Mouse (Mus musculus) neural tube, embryonic 15.5 days (tissue): Measurements from ENCODE around the gene Akap13. TPM values are rescaled to one million over a fixed set of nuclear protein-coding genes. Genes with fewer than 3 reads are reported as not detected.

Experiments used
- ATAC-seq: fragments of 200-750 bp; cut with Nextera tagmentation; 2 replicates; pipeline ENCODE4 v1.8.0; 2017; ENCODE audit warnings: mild to moderate bottlenecking, moderate TSS enrichment, moderate library complexity; ENCODE audit not compliant: low FRiP score
- H3K27ac ChIP-seq: fragments of 300-500 bp; sonication (generic); replicated peaks from 2 replicates; pipeline ENCODE4 v1.5.1; 2015; ENCODE audit warnings: mild to moderate bottlenecking, inconsistent platforms
- H3K27me3 ChIP-seq: fragments of 300-500 bp; sonication (generic); replicated peaks from 2 replicates; pipeline ENCODE4 v1.6.1; 2015; ENCODE audit warnings: inconsistent platforms
- H3K36me3 ChIP-seq: fragments of 300-500 bp; sonication (generic); 2 replicates; pipeline ENCODE4 v1.6.1; 2015; ENCODE audit warnings: inconsistent platforms
- H3K4me1 ChIP-seq: fragments of 300-500 bp; sonication (generic); 2 replicates; pipeline ENCODE4 v1.6.1; 2015; ENCODE audit warnings: inconsistent platforms
- H3K4me2 ChIP-seq: fragments of 300-500 bp; sonication (generic); 2 replicates; pipeline ENCODE4 v1.6.1; 2015; ENCODE audit warnings: inconsistent platforms, mild to moderate bottlenecking, moderate library complexity
- H3K4me3 ChIP-seq: fragments of 300-500 bp; sonication (generic); replicated peaks from 2 replicates; pipeline ENCODE4 v1.5.1; 2015; ENCODE audit warnings: mild to moderate bottlenecking, inconsistent platforms
- H3K9ac ChIP-seq: fragments of 300-500 bp; sonication (generic); replicated peaks from 2 replicates; pipeline ENCODE4 v1.6.1; 2015; ENCODE audit warnings: mild to moderate bottlenecking, inconsistent platforms
- H3K9me3 ChIP-seq: fragments of 300-500 bp; sonication (generic); replicated peaks from 2 replicates; pipeline ENCODE4 v1.6.1; 2016; ENCODE audit warnings: inconsistent platforms
- WGBS: fragments of 180-500 bp; shearing (Covaris S2); methylation state at CpG from one replicate; pipeline ENCODE4 v1.1.7; 2015; ENCODE audit warnings: mixed read lengths; 5-methylcytosine and 5-hydroxymethylcytosine counted together
- polyA plus RNA-seq: library from polyadenylated mRNA; unstranded; fragments of >200 nt; fragmentation: Nextera tagmentation; extraction: Ambion mirVana; gene quantifications from 2 replicates; pipeline ENCODE4 v1.2.1, GENCODE M21; 2015

The Akap13 gene
- polyA plus RNA-seq, 1 experiment from 2014 or later: 14.3 TPM

DNA sequence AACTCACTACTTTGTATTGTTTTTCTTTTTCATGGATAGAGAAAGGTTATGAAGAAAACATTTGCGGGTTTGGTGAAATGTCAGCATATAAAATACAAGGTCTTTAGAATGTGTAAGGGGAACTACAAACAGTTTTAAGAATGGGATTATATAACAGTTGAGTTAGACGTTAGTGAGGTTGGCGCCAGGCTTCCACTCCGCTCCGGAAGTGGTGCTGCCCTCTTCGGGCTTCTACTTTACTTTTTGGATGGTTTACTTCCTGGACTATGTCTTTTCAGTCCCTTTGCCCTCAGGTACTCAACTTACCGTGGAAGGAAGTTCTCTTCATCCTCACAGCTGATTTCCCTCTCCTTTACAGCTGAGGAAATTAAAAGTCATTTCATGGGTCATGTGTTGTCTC, 43.9 kb downstream of the Akap13 start:
- WGBS: 89% methylated on average over 7 of the region's 7 CpGs
- H3K9ac ChIP-seq: no peak overlapping the region
- no peaks in the 10 kb centered on the region for H3K9me3 ChIP-seq
- no peaks in the 10 kb centered on the region for H3K36me3 ChIP-seq
- H3K4me3 ChIP-seq: no peak overlapping the region
- no peak overlapping the region for H3K27ac ChIP-seq
- no peaks in the 10 kb centered on the region for H3K4me1 ChIP-seq
- no peaks in the 10 kb centered on the region for H3K27me3 ChIP-seq
- no peak overlapping the region for H3K4me2 ChIP-seq
- ATAC-seq: no peak

DNA sequence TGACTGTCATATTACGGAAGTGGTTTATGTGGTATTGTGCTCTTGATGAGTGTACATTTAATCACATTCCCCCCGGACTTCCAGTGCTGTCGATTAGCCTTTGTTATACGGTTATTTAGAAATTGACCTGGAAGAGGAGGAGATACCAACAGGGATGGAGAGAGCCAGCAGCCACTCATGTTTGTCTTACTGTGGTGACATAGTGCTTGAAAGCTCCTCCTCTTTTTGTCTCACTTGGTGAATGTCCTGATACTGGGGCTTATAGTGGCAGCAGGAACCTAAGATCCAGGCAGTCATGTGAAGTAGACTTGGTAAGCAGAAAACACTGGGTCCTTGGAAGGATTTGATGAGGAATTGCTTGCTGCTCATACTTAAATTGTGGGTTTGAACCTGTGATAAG, 44.8 kb downstream of the Akap13 start:
- Histone ChIP-seq H3K9me3 (no peaks in the 10 kb centered on the region), H3K4me3 (no peak overlapping the region), H3K9ac (no peak overlapping the region), H3K4me2 (no peak overlapping the region), H3K27me3 (no peaks in the 10 kb centered on the region), H3K27ac (no peak overlapping the region), H3K36me3 (no peaks in the 10 kb centered on the region), H3K4me1 (no peaks in the 10 kb centered on the region)
- WGBS: 86% methylated on average over 4 of the region's 4 CpGs
- no peak for ATAC-seq

DNA sequence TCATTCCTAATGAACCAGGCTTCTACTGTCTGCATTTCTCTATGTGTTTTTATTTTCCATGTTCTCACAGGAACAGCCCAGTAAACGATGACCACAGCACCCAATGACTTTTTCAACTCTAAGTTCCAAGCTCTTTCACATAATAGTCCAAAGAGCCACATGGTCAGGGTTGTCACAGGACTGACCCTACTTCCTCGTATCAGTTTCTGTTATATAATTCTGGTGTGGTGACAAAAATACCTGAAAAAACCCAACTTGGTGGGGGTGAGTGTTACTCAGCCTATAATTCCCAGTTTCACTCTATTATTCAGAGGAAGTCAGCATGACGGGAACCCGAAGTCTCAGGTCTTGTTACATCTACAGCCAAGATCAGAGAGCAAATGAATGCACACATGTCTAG, 45.5 kb downstream of the Akap13 start:
- no peak for ATAC-seq
- Histone ChIP-seq H3K4me3 (no peak overlapping the region), H3K4me2 (no peak overlapping the region), H3K36me3 (no peaks in the 10 kb centered on the region), H3K4me1 (no peaks in the 10 kb centered on the region), H3K9ac (no peak overlapping the region), H3K27me3 (no peaks in the 10 kb centered on the region), H3K9me3 (no peaks in the 10 kb centered on the region), H3K27ac (no peak overlapping the region)
- WGBS: 95% methylated on average over 4 of the region's 4 CpGs

DNA sequence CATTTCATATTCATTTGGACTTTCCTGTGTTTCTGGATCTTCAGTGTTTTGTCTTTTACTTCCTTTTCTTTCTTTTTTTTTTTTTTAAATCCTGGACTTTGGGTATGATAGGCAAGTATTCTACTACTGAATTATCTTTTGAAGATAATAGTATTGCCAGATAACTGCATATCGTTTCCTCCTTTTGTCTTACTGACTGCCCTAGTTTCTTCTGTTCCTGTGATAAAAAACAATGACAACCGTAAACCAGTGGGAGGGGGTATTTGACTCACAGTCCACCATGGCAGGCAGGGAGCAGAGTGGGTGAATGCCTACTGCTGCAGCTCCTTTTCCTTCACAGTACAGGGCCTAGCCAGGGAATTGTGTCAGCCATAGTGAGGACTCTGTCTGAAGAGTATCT, 49.2 kb downstream of the Akap13 start:
- H3K4me2 ChIP-seq: no peak overlapping the region
- no peaks in the 10 kb centered on the region for H3K4me1 ChIP-seq
- H3K9ac ChIP-seq: no peak overlapping the region
- WGBS: 22% methylated on average over 2 of the region's 2 CpGs
- H3K27me3 ChIP-seq: no peaks in the 10 kb centered on the region
- H3K9me3 ChIP-seq: no peaks in the 10 kb centered on the region
- H3K36me3 ChIP-seq: no peaks in the 10 kb centered on the region
- no peak overlapping the region for H3K4me3 ChIP-seq
- H3K27ac ChIP-seq: no peak overlapping the region
- no peak for ATAC-seq

DNA sequence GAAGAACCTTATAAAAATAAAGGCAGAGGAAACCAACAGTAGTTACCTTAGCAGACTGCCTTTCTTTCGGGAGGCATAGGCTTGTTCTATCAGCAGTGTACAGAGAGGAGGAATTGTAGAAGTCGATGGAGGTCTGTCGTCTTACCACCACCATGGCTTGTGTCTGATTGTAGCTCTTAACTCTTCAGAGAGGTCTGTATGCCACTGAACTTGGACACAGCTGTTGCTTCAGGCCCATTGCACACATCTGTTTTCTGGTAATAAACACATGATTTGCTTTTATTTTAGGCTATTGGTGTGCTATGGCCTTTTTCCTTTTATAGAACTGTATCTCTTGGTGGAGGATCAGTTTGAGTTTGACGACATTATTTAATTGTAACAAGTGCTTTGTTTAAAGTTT, 51.3 kb downstream of the Akap13 start:
- Histone ChIP-seq H3K4me1 (no peaks in the 10 kb centered on the region), H3K36me3 (no peaks in the 10 kb centered on the region), H3K9me3 (no peaks in the 10 kb centered on the region), H3K27me3 (no peaks in the 10 kb centered on the region), H3K4me2 (no peak overlapping the region), H3K9ac (no peak overlapping the region), H3K27ac (no peak overlapping the region), H3K4me3 (no peak overlapping the region)
- no peak for ATAC-seq
- 84% methylated on average over 4 of the region's 4 CpGs for WGBS

DNA sequence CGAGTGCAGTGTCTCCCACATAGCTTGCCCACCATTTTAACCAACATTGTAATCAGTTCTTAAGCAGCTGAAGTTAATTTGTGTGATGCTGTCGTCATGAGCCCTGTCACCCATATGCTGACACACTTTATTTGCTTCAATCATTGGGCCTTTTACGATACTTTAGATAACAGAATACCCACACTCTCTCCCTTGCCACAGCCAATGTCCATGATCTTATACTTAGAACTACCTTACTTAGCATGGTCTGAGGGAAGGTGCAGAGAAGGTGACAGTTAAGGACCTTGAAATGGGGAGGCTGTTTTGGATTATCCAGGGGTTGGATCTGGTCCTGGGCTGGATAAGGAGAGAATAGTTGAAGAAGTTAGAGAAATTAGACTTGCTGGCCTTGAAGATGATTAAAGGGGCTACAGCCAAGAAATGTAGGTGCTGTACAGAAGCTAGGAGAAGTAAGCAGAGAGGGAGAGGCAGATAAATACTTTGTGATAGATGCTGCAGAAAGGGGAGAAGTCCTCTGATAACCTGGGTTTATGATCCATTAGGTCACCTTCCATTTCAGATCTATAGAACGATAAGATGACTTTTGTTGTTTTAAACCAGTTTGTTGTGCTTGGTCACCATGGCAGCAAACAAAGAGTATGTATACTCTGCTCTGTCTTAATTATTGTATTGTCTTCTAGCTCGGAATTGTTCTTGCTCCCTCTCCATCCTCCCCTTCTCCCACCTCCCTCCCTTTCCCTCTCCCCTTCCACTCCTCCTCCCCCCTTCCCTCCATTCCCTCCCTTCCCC, 53.9 kb downstream of the Akap13 start:
- Histone ChIP-seq H3K36me3 (no peaks in the 10 kb centered on the region), H3K4me1 (no peaks in the 10 kb centered on the region), H3K27me3 (no peaks in the 10 kb centered on the region), H3K4me2 (no peak overlapping the region), H3K9ac (no peak overlapping the region), H3K4me3 (no peak overlapping the region), H3K9me3 (no peaks in the 10 kb centered on the region), H3K27ac (no peak overlapping the region)
- no peak for ATAC-seq
- 61% methylated on average over 5 of the region's 5 CpGs for WGBS

DNA sequence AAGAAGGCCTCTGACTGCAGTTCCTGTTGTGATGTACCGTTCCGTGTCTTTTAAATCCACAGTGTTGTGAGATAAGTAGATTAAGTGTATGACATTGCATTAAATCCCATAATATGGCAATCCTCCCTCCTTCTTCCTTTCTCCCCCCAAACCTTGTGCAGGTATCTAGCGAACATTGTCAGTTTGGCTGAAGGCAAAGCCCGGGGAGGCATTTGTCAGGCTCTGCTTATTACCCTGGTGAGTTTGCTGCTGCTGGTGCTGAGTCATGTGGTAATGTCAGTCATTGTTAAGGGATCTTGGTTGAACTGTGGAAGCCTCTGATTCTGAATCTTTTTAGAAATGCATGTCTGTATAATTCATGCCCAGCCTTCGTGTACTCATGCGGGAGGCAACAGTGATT, 60.1 kb downstream of the Akap13 start:
- Histone ChIP-seq H3K9ac (no peak overlapping the region), H3K27ac (no peak overlapping the region), H3K4me2 (no peak overlapping the region), H3K9me3 (no peaks in the 10 kb centered on the region), H3K27me3 (no peaks in the 10 kb centered on the region), H3K4me3 (no peak overlapping the region), H3K4me1 (no peaks in the 10 kb centered on the region), H3K36me3 (no peaks in the 10 kb centered on the region)
- 87% methylated on average over 6 of the region's 6 CpGs for WGBS
- no peak for ATAC-seq

DNA sequence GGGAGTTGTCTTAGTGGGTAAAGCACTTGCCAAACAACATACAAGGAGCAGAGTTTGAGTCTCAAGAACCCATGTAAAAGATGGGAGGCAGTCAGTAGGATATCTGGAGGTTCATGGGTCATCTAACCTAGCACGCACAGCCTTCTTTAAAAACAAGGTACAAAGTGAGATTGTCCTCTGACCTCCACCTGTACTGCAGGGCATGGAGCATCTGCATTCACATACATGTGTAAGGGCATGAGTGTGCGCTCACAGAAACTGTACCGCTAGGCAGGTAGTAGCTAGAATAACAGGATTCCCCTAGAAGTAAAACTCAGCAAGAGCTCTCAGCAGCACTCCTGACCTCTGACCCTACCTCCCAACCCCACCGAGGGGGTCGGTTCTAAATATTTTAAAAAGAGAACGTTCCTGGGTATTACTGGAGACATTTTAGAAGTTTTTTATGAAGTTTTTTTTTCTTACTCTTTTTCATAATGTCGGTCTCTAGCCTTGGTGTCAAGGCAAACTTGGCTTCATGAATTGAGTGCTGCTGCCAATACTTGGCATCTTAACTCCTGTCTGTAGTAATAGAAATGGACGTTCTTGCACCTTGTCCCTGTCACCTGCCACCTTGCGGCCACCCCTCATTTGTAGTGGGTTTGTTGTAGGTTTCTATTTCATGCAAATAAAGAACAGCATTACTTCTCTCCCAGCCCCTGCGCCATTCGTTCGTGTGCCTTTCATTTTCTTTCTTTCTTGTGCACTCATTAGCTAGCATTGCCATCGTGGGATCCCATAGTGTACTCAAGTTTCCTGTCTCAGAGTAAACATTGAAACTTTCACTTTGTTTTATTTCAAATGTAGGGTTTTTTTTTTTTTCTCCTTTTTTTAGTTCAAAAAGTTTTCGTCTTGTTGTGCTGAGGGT, 61.6 kb downstream of the Akap13 start:
- Histone ChIP-seq H3K27me3 (no peaks in the 10 kb centered on the region), H3K4me3 (no peak overlapping the region), H3K27ac (no peak overlapping the region), H3K9ac (no peak overlapping the region), H3K4me1 (no peaks in the 10 kb centered on the region), H3K4me2 (no peak overlapping the region), H3K9me3 (no peaks in the 10 kb centered on the region), H3K36me3 (no peaks in the 10 kb centered on the region)
- no peak for ATAC-seq
- WGBS: 90% methylated on average over 14 of the region's 14 CpGs

DNA sequence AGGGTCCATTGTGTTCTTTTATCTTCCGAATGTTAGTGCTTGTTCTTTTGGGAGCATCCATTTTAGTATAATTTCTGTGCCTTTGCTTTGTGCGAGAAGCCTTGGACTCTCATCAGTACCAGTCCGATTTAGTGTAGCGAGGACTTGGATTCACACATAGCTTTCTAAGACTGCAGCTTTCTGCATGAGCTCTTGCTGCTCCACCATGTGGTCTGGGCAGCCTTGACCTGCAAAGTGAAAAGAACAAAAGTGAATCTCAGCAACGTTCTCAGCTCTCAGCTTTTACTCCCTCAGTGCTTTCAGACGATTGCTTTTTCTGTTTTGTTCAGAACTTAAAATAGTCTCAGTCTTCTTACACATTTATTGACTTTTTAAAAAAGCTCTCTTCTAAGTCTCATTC, 65.2 kb downstream of the Akap13 start:
- no peak for ATAC-seq
- H3K4me3 ChIP-seq: no peak overlapping the region
- no peaks in the 10 kb centered on the region for H3K4me1 ChIP-seq
- no peaks in the 10 kb centered on the region for H3K9me3 ChIP-seq
- WGBS: 49% methylated on average over 6 of the region's 6 CpGs
- H3K27me3 ChIP-seq: no peaks in the 10 kb centered on the region
- no peak overlapping the region for H3K9ac ChIP-seq
- H3K4me2 ChIP-seq: no peak overlapping the region
- H3K27ac ChIP-seq: no peak overlapping the region
- H3K36me3 ChIP-seq: no peaks in the 10 kb centered on the region

DNA sequence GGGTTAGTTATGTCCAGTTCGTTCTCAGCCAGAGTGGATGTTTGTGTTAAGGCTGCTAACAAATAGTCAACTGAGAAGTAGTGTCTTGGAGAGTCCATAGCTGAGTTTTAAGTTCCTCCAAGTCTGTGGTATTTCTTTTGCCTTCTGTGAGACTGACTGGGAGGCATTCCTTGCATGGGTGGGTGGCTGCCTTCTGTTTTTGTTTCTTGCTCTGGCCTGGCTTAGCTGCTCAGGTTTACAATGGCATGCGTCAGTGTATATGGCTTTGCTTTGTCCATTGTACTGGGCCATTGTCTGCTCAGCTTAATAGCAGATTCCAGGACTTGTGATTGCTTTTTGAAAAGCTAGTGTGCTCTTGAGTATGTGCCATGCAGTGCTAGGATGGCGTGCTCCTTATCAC, 65.9 kb downstream of the Akap13 start:
- no peaks in the 10 kb centered on the region for H3K4me1 ChIP-seq
- ATAC-seq: no peak
- H3K27ac ChIP-seq: no peak overlapping the region
- 27% methylated on average over 3 of the region's 3 CpGs for WGBS
- H3K4me3 ChIP-seq: no peak overlapping the region
- no peaks in the 10 kb centered on the region for H3K27me3 ChIP-seq
- no peaks in the 10 kb centered on the region for H3K36me3 ChIP-seq
- H3K9ac ChIP-seq: no peak overlapping the region
- no peak overlapping the region for H3K4me2 ChIP-seq
- H3K9me3 ChIP-seq: no peaks in the 10 kb centered on the region

DNA sequence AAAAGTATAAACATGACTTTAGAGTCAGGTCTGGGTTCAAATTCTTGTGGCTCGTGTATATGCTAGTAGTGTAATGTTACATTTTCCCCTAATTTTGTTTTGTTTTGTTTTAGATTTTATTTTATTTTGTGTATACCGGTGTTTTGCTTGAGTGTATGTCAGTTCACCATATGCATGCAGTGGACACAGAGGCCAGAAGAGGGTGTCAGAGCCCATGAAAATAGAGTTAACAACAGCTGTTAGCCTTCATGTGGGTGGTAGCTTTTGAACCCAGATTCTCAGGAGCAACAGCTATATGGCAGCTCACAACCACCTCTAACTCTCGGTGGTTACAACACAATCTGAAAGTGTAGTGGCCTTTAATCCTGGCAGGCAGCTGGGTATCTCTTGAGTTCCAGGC, 66.9 kb downstream of the Akap13 start:
- 87% methylated on average over 3 of the region's 3 CpGs for whole genome bisulfite sequencing

More for the DNA sequence above, 66.9 kb downstream of the Akap13 start:
- Histone ChIP-seq H3K9me3 (no peaks in the 10 kb centered on the region), H3K36me3 (no peaks in the 10 kb centered on the region), H3K27ac (no peak overlapping the region), H3K9ac (no peak overlapping the region), H3K4me1 (no peaks in the 10 kb centered on the region), H3K4me2 (no peak overlapping the region), H3K4me3 (no peak overlapping the region), H3K27me3 (no peaks in the 10 kb centered on the region)
- ATAC-seq: no peak
